Mouse (Mus musculus) embryonic facial prominence, embryonic 14.5 days (tissue): ENCODE data around the gene Stkld1. TPM values are rescaled to one million over a fixed set of nuclear protein-coding genes. Genes with fewer than 3 reads are reported as not detected.
"Not testable (repeated sequence)": the region's sequence is repeated elsewhere in the genome, so short reads cannot be mapped to it uniquely, and the experiment has no call there.

Source experiments
- ATAC-seq: fragments of 200-750 bp; cut with Nextera tagmentation; 2 replicates; pipeline ENCODE4 v1.8.0; 2017; ENCODE audit warnings: low read depth, moderate number of reproducible peaks, moderate TSS enrichment
- DNase-seq: peaks from one replicate; pipeline ENCODE4 v3.0.0-alpha.2; 2015; ENCODE audit warnings: low spot score
- H3K27ac ChIP-seq: fragments of 300-500 bp; sonication (generic); replicated peaks from 2 replicates; pipeline ENCODE4 v1.5.1; 2014; ENCODE audit warnings: low read depth, mild to moderate bottlenecking, low read length, moderate library complexity
- H3K27me3 ChIP-seq: fragments of 300-500 bp; sonication (generic); replicated peaks from 2 replicates; pipeline ENCODE4 v1.6.1; 2014; ENCODE audit warnings: low read length; ENCODE audit not compliant: control insufficient read depth, insufficient read depth
- H3K36me3 ChIP-seq: fragments of 300-500 bp; sonication (generic); 2 replicates; pipeline ENCODE4 v1.6.1; 2014; ENCODE audit warnings: low read length, mixed read lengths; ENCODE audit not compliant: control insufficient read depth, insufficient read depth
- H3K4me1 ChIP-seq: fragments of 300-500 bp; sonication (generic); 2 replicates; pipeline ENCODE4 v1.6.1; 2014; ENCODE audit warnings: antibody characterized with exemption, low read length; ENCODE audit not compliant: control insufficient read depth, insufficient read depth
- H3K4me2 ChIP-seq: fragments of 300-500 bp; sonication (generic); 2 replicates; pipeline ENCODE4 v1.6.1; 2014; ENCODE audit warnings: low read depth, mild to moderate bottlenecking, low read length, moderate library complexity, mixed read lengths
- H3K4me3 ChIP-seq: fragments of 300-500 bp; sonication (generic); 2 replicates; pipeline ENCODE4 v1.5.1; 2014; ENCODE audit warnings: low read depth, mild to moderate bottlenecking, low read length
- H3K9ac ChIP-seq: fragments of 300-500 bp; sonication (generic); 2 replicates; pipeline ENCODE4 v1.6.1; 2014; ENCODE audit warnings: low read depth, mild to moderate bottlenecking, low read length, moderate library complexity, mixed read lengths
- H3K9me3 ChIP-seq: fragments of 300-500 bp; sonication (generic); 2 replicates; pipeline ENCODE4 v1.6.1; 2016; ENCODE audit warnings: low read length; ENCODE audit not compliant: control insufficient read depth
- WGBS: fragments of 180-500 bp; shearing (Covaris S2); extraction: QIAGEN DNeasy Blood & Tissue Kit; methylation state at CpG from one replicate; pipeline ENCODE4 v1.1.7; 2014; 5-methylcytosine and 5-hydroxymethylcytosine counted together
- polyA plus RNA-seq: library from polyadenylated mRNA; unstranded; fragments of >200 nt; fragmentation: Nextera tagmentation; extraction: Ambion mirVana; gene quantifications from 2 replicates; pipeline ENCODE4 v1.2.1, GENCODE M21; 2014

The Stkld1 gene
- polyA plus RNA-seq: 0.07 and 0.16 TPM in 2 replicates

GRCm38 (mm10) chr2:26933304-26934055 is at the start of gene Stkld1, which contains the start of gene Surf4:
Stkld1 (plus strand) TSS chr2:26934047.
Surf4 (minus strand) TSS chr2:26933928.
- Histone ChIP-seq H3K27ac (peak within 1 kb of the TSS; percentile 88), H3K36me3 (peaks cover 28% of the 10 kb centered on the region), H3K9ac (peak within 1 kb of the TSS; percentile 99), H3K4me1 (peaks cover 13% of the 10 kb centered on the region), H3K9me3 (no peaks in the 10 kb centered on the region), H3K4me2 (peak within 1 kb of the TSS; percentile 58), H3K4me3 (peak within 1 kb of the TSS; percentile 77), H3K27me3 (no peaks in the 10 kb centered on the region)
- ATAC-seq (peak; percentile 96), DNase-seq (peak; percentile 97)
- WGBS: under 1% methylated on average over 23 of the region's 70 CpGs

DNA sequence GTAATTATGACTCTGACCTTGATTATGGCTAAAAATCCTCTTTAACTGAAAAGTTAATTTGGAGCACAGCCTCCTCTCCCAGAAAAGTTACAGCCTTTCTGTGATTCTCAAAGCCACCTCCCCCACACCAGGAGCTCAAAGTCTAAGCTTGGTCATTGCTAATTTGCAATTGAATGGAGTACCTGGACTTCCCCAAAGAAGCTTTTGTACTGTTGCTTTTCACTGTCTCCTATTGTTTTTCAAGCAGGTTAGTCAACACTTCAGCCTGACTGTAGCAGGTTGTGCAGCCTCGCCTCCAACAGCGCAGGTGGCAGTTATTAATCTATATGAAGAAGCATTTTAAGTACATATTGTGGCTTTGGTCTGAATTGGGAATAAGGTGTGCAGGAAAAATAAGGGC is 48.3 kb upstream of the Stkld1 start:
- H3K9ac ChIP-seq, H3K4me2 ChIP-seq, H3K27me3 ChIP-seq, H3K4me3 ChIP-seq, DNase-seq, ATAC-seq, H3K4me1 ChIP-seq, H3K27ac ChIP-seq: not testable (repeated sequence)
- Histone ChIP-seq H3K36me3 (peaks cover 21% of the 10 kb centered on the region), H3K9me3 (peaks cover 10% of the 10 kb centered on the region; the same call in 1 of the 2 replicates)
- WGBS: 92% methylated on average over 2 of the region's 2 CpGs

DNA sequence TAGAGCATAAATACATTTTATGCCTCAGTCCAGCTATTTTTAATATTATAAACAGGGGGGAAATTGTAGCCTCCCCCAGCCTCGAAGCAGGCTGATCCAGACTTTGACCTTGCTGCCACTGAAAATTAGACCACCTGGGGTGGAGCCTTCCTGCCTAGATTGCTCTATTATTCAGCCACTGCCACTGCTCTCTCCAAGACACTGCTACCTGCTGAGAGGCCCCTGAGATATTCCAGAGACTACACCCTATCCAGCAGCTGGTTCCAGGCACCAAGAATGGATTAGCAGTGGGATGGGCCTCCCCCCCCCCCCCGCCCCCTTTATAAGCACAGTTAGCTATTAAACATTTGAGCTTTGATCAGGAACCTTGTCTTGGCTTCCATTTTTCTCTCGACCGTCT is 47.7 kb upstream of the Stkld1 start:
- not testable (repeated sequence) for H3K9ac ChIP-seq, H3K4me3 ChIP-seq, ATAC-seq, H3K4me1 ChIP-seq, DNase-seq, H3K4me2 ChIP-seq, H3K27me3 ChIP-seq, H3K27ac ChIP-seq
- Histone ChIP-seq H3K36me3 (peaks cover 27% of the 10 kb centered on the region), H3K9me3 (peaks cover 10% of the 10 kb centered on the region; the same call in 1 of the 2 replicates)
- 69% methylated on average over 3 of the region's 4 CpGs for WGBS

DNA sequence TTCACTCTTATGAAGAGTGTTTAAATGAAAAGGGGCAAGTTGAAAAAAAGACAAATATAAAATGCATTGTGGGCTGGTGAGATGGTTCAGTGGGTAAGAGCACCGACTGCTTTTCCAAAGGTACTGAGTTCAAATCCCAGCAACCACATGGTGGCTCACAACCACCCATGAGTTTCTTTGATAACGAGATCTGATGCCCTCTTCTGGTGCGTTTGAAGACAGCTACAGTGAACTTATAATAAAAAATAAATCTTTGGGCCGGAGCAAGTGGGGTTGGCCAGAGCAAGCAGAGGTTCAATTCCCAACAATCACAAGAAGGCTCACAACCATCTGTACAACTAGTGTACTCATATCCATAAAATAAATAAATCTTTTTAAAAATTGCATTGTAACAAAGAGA is 37.9 kb upstream of the Stkld1 start:
- H3K27ac ChIP-seq: no peak overlapping the region
- H3K27me3 ChIP-seq: no peaks in the 10 kb centered on the region
- no peak overlapping the region for H3K9ac ChIP-seq
- no peak overlapping the region for H3K4me3 ChIP-seq
- 87% methylated on average over 4 of the region's 4 CpGs for WGBS
- H3K4me1 ChIP-seq: no peaks in the 10 kb centered on the region
- ATAC-seq: no peak
- H3K9me3 ChIP-seq: no peaks in the 10 kb centered on the region
- no peak overlapping the region for H3K4me2 ChIP-seq
- no peak for DNase-seq
- H3K36me3 ChIP-seq: peaks cover 84% of the 10 kb centered on the region

DNA sequence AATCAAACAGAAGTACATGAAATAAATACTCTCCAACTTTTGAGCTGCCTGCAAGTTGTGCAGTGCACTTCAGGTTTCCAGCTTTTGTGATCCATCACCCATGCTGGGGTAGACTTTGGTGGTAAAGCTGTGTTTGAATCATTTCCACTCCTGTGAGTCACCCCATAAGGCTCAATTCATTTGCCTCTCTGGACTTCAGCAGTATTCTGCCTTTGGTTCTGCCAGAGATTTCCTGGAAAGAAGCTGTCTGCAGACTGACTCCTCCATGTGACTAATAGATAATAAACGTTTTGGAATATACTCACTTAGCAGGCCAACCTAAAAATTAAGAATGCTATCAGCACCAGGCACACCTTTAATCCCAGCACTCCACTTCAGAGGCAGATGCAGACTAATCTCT is 33.1 kb upstream of the Stkld1 start:
- Histone ChIP-seq H3K4me3 (no peak overlapping the region), H3K27ac (no peak overlapping the region), H3K36me3 (peaks cover 53% of the 10 kb centered on the region), H3K4me2 (no peak overlapping the region), H3K9ac (no peak overlapping the region), H3K9me3 (no peaks in the 10 kb centered on the region), H3K4me1 (peaks cover 11% of the 10 kb centered on the region), H3K27me3 (no peaks in the 10 kb centered on the region)
- DNase-seq (no peak), ATAC-seq (no peak)
- 81% methylated on average over 1 of the region's 1 CpGs for WGBS

DNA sequence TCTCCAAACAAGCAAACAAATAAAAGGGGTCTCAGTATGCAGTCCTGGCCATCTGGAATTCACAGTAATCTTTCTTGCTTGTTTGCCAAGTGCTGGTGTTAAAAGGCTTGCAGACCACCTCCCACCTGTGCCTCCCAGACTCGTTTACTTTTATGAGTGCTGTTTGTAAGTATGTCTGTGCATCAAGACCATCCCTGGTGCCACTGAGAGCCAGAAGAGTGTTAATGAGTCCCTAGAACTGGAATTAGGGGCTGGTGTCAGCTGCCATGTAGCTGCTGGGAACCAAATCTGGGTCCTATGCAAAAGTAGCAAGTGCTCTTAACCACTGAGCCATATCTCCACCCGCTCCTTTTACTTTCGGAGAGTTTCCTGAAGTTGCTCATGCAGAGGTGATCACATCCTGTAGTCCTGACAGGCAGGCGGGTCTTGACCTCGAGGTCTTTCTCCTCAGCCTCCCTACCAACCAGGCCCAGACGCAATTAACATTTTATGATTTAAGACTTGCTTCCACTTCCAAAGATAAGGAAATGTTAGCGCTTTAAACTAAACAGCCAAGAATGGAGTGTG is 31.9 kb upstream of the Stkld1 start:
- Histone ChIP-seq H3K9ac (peak overlapping the region; percentile 80), H3K4me1 (peaks cover 11% of the 10 kb centered on the region), H3K4me3 (peak overlapping the region; percentile 75), H3K9me3 (no peaks in the 10 kb centered on the region), H3K27me3 (no peaks in the 10 kb centered on the region), H3K27ac (peak overlapping the region; percentile 80), H3K36me3 (peaks cover 55% of the 10 kb centered on the region), H3K4me2 (peak overlapping the region; percentile 85)
- DNase-seq (no peak), ATAC-seq (no peak)
- 18% methylated on average over 7 of the region's 7 CpGs for WGBS

- H3K4me2 ChIP-seq: peak within 1 kb of the TSS; percentile 85
- H3K4me1 ChIP-seq: peaks cover 11% of the 10 kb centered on the region
- peak within 1 kb of the TSS; percentile 75 for H3K4me3 ChIP-seq
- H3K9me3 ChIP-seq: no peaks in the 10 kb centered on the region
- under 1% methylated on average over 33 of the region's 41 CpGs for WGBS
- ATAC-seq: peak; percentile 97
- peaks cover 54% of the 10 kb centered on the region for H3K36me3 ChIP-seq
- H3K27ac ChIP-seq: peak within 1 kb of the TSS; percentile 80
- peak within 1 kb of the TSS; percentile 80 for H3K9ac ChIP-seq
- no peaks in the 10 kb centered on the region for H3K27me3 ChIP-seq
- DNase-seq: peak; percentile 99
These were observed 31.2 kb upstream of the Stkld1 start, which contains the start of gene Surf6 for GRCm38 (mm10) chr2:26902467-26903220. Surf6 (minus strand) TSS chr2:26902879.

DNA sequence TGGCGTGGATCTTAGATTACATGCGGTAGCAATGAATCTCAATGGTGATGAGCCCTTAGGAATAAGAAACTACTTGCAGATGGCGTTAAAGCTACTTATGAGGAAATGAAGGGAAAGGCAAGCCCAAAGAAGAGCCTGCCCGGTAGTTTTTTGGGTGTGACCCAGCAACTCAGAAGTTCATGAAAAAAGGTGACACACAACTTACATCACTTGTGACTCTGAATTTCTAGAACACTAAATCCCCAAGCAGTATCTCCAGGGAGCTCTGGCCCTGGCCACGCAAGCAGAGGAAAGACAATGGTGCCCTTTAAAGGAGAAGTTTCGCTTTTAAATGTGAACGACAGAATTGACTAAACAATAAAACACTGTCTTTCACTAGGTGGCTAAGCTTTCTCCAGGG is 30.5 kb upstream of the Stkld1 start:
- H3K9me3 ChIP-seq: no peaks in the 10 kb centered on the region
- peaks cover 54% of the 10 kb centered on the region for H3K36me3 ChIP-seq
- 7% methylated on average over 7 of the region's 7 CpGs for WGBS
- H3K4me1 ChIP-seq: peaks cover 11% of the 10 kb centered on the region
- H3K9ac ChIP-seq: peak overlapping the region; percentile 80
- peak overlapping the region; percentile 80 for H3K27ac ChIP-seq
- DNase-seq: no peak
- no peak for ATAC-seq
- peak overlapping the region; percentile 75 for H3K4me3 ChIP-seq
- no peaks in the 10 kb centered on the region for H3K27me3 ChIP-seq
- peak overlapping the region; percentile 85 for H3K4me2 ChIP-seq
